Comparison of ENCODE assay signal across 8 mouse cellular contexts in the genomic region with DNA sequence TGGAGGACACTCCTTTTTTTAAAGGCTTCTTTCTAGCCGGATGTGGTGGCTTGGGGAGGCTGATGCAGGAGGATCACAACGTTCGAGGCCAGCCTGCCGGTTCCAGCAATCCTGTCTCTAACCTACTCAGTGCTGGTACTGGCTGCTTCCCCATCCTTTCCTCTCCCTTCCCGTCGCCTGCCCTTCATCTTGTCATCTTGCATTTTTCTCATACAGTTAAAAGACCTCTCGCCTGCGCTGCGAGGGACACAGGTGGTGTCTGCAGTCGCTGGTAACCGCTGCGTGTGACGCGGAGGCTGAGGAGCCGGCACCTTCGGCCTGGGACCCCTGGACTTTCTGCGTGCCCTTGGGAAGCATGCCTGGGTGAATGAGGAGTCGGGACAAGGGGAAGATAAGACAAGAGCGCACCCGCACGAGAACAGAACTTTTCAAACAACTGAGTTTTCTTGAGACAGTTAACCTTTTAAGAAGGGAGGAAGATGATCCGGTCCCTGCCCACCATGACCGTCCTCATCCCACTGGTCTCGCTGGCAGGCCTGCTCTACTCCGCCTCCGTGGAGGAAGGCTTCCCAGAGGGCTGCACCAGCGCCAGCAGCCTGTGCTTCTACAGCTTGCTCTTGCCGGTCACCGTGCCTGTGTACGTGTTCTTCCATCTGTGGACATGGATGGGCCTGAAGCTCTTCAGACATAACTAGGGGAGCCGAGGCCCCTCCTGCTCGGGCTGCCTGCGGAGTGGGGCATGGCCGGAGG. TPM values are rescaled to one million over a fixed set of nuclear protein-coding genes. Genes with fewer than 3 reads are reported as not detected.
A peak's percentile ranks its signal among the peaks of the same experiment; 100 is the strongest.
DNase-seq lines count a peak whose midpoint lies in the region; ATAC-seq lines count a peak whose summit lies in the region.

No protein-coding gene starts in this region.

- H3K27me3 ChIP-seq in kidney, embryonic 16.5 days (ENCODE audit: insufficient read depth, low read length): no peaks in the 10 kb centered on the region
- 0 out of 2 replicates have a peak, but pooled peaks cover 3% of the 10 kb centered on the region for H3K27me3 ChIP-seq in embryonic facial prominence, embryonic 12.5 days
- peaks cover 3% of the 10 kb centered on the region; the same call in 1 of the 2 replicates for H3K27me3 ChIP-seq in limb, embryonic 11.5 days (ENCODE audit: control insufficient read depth, insufficient read depth, low read length)

- peak overlapping the region; percentile 81 for H3K4me3 ChIP-seq in kidney, embryonic 16.5 days (ENCODE audit: low read length)
- peak overlapping the region; percentile 63 for H3K4me3 ChIP-seq in embryonic facial prominence, embryonic 12.5 days
- H3K4me3 ChIP-seq in limb, embryonic 11.5 days (ENCODE audit: low read depth, low read length): peak overlapping the region; percentile 51

- 65% methylated on average over 34 of the region's 34 CpGs for WGBS in kidney, embryonic 16.5 days
- WGBS in embryonic facial prominence, embryonic 12.5 days: 72% methylated on average over 34 of the region's 34 CpGs
- WGBS in limb, embryonic 11.5 days: 60% methylated on average over 34 of the region's 34 CpGs

- no peak for ATAC-seq in kidney, embryonic 16.5 days (ENCODE audit: low FRiP score, low TSS enrichment)
- ATAC-seq in embryonic facial prominence, embryonic 12.5 days (ENCODE audit: insufficient number of reproducible peaks, insufficient read depth, low FRiP score, low TSS enrichment): no peak
- ATAC-seq in limb, embryonic 11.5 days (ENCODE audit: insufficient number of reproducible peaks, low FRiP score, low TSS enrichment, low read depth): no peak

- no peak overlapping the region for H3K27ac ChIP-seq in kidney, embryonic 16.5 days (ENCODE audit: low read length)
- H3K27ac ChIP-seq in embryonic facial prominence, embryonic 12.5 days: no peak overlapping the region
- no peak overlapping the region for H3K27ac ChIP-seq in limb, embryonic 11.5 days (replicated peaks; ENCODE audit: low read depth, low read length)

- peaks cover 9% of the 10 kb centered on the region; the same call in 1 of the 2 replicates for H3K4me1 ChIP-seq in kidney, embryonic 16.5 days (ENCODE audit: insufficient read depth, low read length)
- peaks cover 8% of the 10 kb centered on the region for H3K4me1 ChIP-seq in embryonic facial prominence, embryonic 12.5 days
- H3K4me1 ChIP-seq in limb, embryonic 11.5 days (ENCODE audit: control insufficient read depth, insufficient read depth, low read length): peaks cover 3% of the 10 kb centered on the region; the same call in 1 of the 2 replicates

- peaks cover 3% of the 10 kb centered on the region; the same call in 1 of the 2 replicates for H3K36me3 ChIP-seq in kidney, embryonic 16.5 days (ENCODE audit: insufficient read depth, low read length)
- 0 out of 2 replicates have a peak, but pooled peaks cover 5% of the 10 kb centered on the region for H3K36me3 ChIP-seq in embryonic facial prominence, embryonic 12.5 days
- H3K36me3 ChIP-seq in limb, embryonic 11.5 days (ENCODE audit: control insufficient read depth, insufficient read depth, low read length): no peaks in the 10 kb centered on the region

- peak overlapping the region; percentile 89 for H3K9ac ChIP-seq in kidney, embryonic 16.5 days (replicated peaks; ENCODE audit: low read length)
- H3K9ac ChIP-seq in embryonic facial prominence, embryonic 12.5 days: peak overlapping the region; percentile 78; the same call in 1 of the 2 replicates
- no peak overlapping the region; the same call in 1 of the 2 replicates for H3K9ac ChIP-seq in limb, embryonic 11.5 days (ENCODE audit: low read length)

- no peak for DNase-seq in kidney, postnatal 10 days
- peak; percentile 20 for DNase-seq in ZHBTc4 (ENCODE audit: low read depth, low spot score)
- no peak for DNase-seq in limb, embryonic 11.5 days (ENCODE audit: low spot score)
- DNase-seq in right cerebral cortex, postnatal 4 days: peak; percentile 11
- DNase-seq in T-cell, adult 2 months (ENCODE audit: low spot score): no peak
- no peak for DNase-seq in kidney, postnatal 14 days

- peak overlapping the region; percentile 78 for H3K4me2 ChIP-seq in kidney, embryonic 16.5 days (replicated peaks; ENCODE audit: low read depth, low read length)
- H3K4me2 ChIP-seq in embryonic facial prominence, embryonic 12.5 days (replicated peaks): peak overlapping the region; percentile 66
- peak overlapping the region; percentile 41 for H3K4me2 ChIP-seq in limb, embryonic 11.5 days (ENCODE audit: low read depth, severe bottlenecking)

- H3K9me3 ChIP-seq in kidney, embryonic 16.5 days (ENCODE audit: low read length): no peaks in the 10 kb centered on the region
- H3K9me3 ChIP-seq in embryonic facial prominence, embryonic 12.5 days: no peaks in the 10 kb centered on the region
- no peaks in the 10 kb centered on the region for H3K9me3 ChIP-seq in limb, embryonic 11.5 days (ENCODE audit: control insufficient read depth, low read length)

RNA-seq across cellular contexts. Expression of gene Pigyl, which starts 1.0 kb away (rescaled TPM):
- polyA plus RNA-seq in kidney, embryonic 16.5 days (2015; fragmentation: Nextera tagmentation; extraction: Ambion mirVana): 70.2 and 72.4 TPM in 2 replicates
- polyA plus RNA-seq in embryonic facial prominence, embryonic 12.5 days (2016; fragmentation: Nextera tagmentation; extraction: Ambion mirVana): 63.5 and 66.1 TPM in 2 replicates
- polyA plus RNA-seq in limb, embryonic 11.5 days (2014; fragmentation: Nextera tagmentation; extraction: Ambion mirVana): 58.4 and 60.8 TPM in 2 replicates

RNA-seq across cellular contexts. Expression of gene Acp5, which starts 22.2 kb away (rescaled TPM):
- 5.8 and 6.7 TPM in 2 replicates for polyA plus RNA-seq in kidney, embryonic 16.5 days (2015; fragmentation: Nextera tagmentation; extraction: Ambion mirVana)
- polyA plus RNA-seq in embryonic facial prominence, embryonic 12.5 days (2016; fragmentation: Nextera tagmentation; extraction: Ambion mirVana): 8.2 and 8.5 TPM in 2 replicates
- 13.2 and 14.2 TPM in 2 replicates for polyA plus RNA-seq in limb, embryonic 11.5 days (2014; fragmentation: Nextera tagmentation; extraction: Ambion mirVana)

RNA-seq across cellular contexts. Expression of gene Zfp872, which starts 30.2 kb away (rescaled TPM):
- 0.20 and 0.32 TPM in 2 replicates for polyA plus RNA-seq in kidney, embryonic 16.5 days (2015; fragmentation: Nextera tagmentation; extraction: Ambion mirVana)
- 0.17 and 0.20 TPM in 2 replicates for polyA plus RNA-seq in embryonic facial prominence, embryonic 12.5 days (2016; fragmentation: Nextera tagmentation; extraction: Ambion mirVana)
- 0.06 TPM in 1 of 2 replicates, not detected in the other for polyA plus RNA-seq in limb, embryonic 11.5 days (2014; fragmentation: Nextera tagmentation; extraction: Ambion mirVana)

RNA-seq across cellular contexts. Expression of gene Elof1, which starts 40.7 kb away (rescaled TPM):
- polyA plus RNA-seq in kidney, embryonic 16.5 days (2015; fragmentation: Nextera tagmentation; extraction: Ambion mirVana): 195 and 203 TPM in 2 replicates
- polyA plus RNA-seq in embryonic facial prominence, embryonic 12.5 days (2016; fragmentation: Nextera tagmentation; extraction: Ambion mirVana): 185 and 200 TPM in 2 replicates
- polyA plus RNA-seq in limb, embryonic 11.5 days (2014; fragmentation: Nextera tagmentation; extraction: Ambion mirVana): 223 and 231 TPM in 2 replicates

RNA-seq across cellular contexts. Expression of gene Cnn1, which starts 58.7 kb away (rescaled TPM):
- 13.3 and 49.9 TPM in 2 replicates for polyA plus RNA-seq in kidney, embryonic 16.5 days (2015; fragmentation: Nextera tagmentation; extraction: Ambion mirVana)
- polyA plus RNA-seq in embryonic facial prominence, embryonic 12.5 days (2016; fragmentation: Nextera tagmentation; extraction: Ambion mirVana): 2.1 and 3.3 TPM in 2 replicates
- 0.84 and 0.89 TPM in 2 replicates for polyA plus RNA-seq in limb, embryonic 11.5 days (2014; fragmentation: Nextera tagmentation; extraction: Ambion mirVana)

Comparison
In these comparisons a context has a peak if more than half of its experiments do, and no peak if none do; other contexts are left out.
1. DNase-seq: peak in ZHBTc4 (single experiment) and right cerebral cortex, postnatal 4 days (single experiment); none in kidney, postnatal 10 days (single experiment), limb, embryonic 11.5 days (single experiment), T-cell, adult 2 months (single experiment) and kidney, postnatal 14 days (single experiment).
2. Peak in every context shown above with its lines, with median percentiles within 50 percentile points of each other: H3K4me2 ChIP-seq and H3K4me3 ChIP-seq.